Mouse (Mus musculus): Measurements from ENCODE around the gene Slc30a1. TPM values are rescaled to one million over a fixed set of nuclear protein-coding genes. Genes with fewer than 3 reads are reported as not detected.

The Slc30a1 gene
- polyA plus RNA-seq, 1 experiment: 22.9 TPM

- DNase-seq (ENCODE audit: extremely low spot score in 1 of 2, low spot score in 1 of 2): no peak
These were observed 11.7 kb upstream of the Slc30a1 start for GRCm38 (mm10) chr1:191894857-191895256.

GRCm38 (mm10) chr1:191896806-191897552 is 9.6 kb upstream of the Slc30a1 start:
- no peak for DNase-seq (ENCODE audit: extremely low spot score in 1 of 2, low spot score in 1 of 2)

- no peak for DNase-seq (ENCODE audit: extremely low spot score in 1 of 2, low spot score in 1 of 2)
These were observed 682 bp upstream of the Slc30a1 start for GRCm38 (mm10) chr1:191905637-191906533.

- peak; percentile 38 to 82 for DNase-seq (ENCODE audit: extremely low spot score in 1 of 2, low spot score in 1 of 2)
These were observed 854 bp downstream of the Slc30a1 start for GRCm38 (mm10) chr1:191907431-191907810.

- no peak for DNase-seq (ENCODE audit: extremely low spot score in 1 of 2, low spot score in 1 of 2)
These were observed 2.3 kb downstream of the Slc30a1 start for GRCm38 (mm10) chr1:191908906-191909305.

- no peak for DNase-seq (ENCODE audit: extremely low spot score in 1 of 2, low spot score in 1 of 2)
These were observed 2.7 kb downstream of the Slc30a1 start for GRCm38 (mm10) chr1:191909316-191909715.

GRCm38 (mm10) chr1:191910646-191911045 is 4.1 kb downstream of the Slc30a1 start:
- DNase-seq (ENCODE audit: extremely low spot score in 1 of 2, low spot score in 1 of 2): no peak

- DNase-seq (ENCODE audit: extremely low spot score in 1 of 2, low spot score in 1 of 2): no peak
These were observed 4.6 kb downstream of the Slc30a1 start for GRCm38 (mm10) chr1:191911067-191911668.

- no peak for DNase-seq (ENCODE audit: extremely low spot score in 1 of 2, low spot score in 1 of 2)
These were observed 8.1 kb downstream of the Slc30a1 start for GRCm38 (mm10) chr1:191914647-191915046.

GRCm38 (mm10) chr1:191915586-191915985 is 9.0 kb downstream of the Slc30a1 start:
- DNase-seq (ENCODE audit: extremely low spot score in 1 of 2, low spot score in 1 of 2): no peak

GRCm38 (mm10) chr1:191916876-191917275 is 10.3 kb downstream of the Slc30a1 start:
- DNase-seq (ENCODE audit: extremely low spot score in 1 of 2, low spot score in 1 of 2): no peak

GRCm38 (mm10) chr1:191919336-191919735 is 12.8 kb downstream of the Slc30a1 start:
- no peak for DNase-seq (ENCODE audit: extremely low spot score in 1 of 2, low spot score in 1 of 2)

GRCm38 (mm10) chr1:191921701-191922100 is 15.1 kb downstream of the Slc30a1 start:
- DNase-seq (ENCODE audit: extremely low spot score in 1 of 2, low spot score in 1 of 2): no peak

GRCm38 (mm10) chr1:191925496-191925895 is 18.9 kb downstream of the Slc30a1 start:
- DNase-seq (ENCODE audit: extremely low spot score in 1 of 2, low spot score in 1 of 2): no peak

GRCm38 (mm10) chr1:191926681-191927080 is 20.1 kb downstream of the Slc30a1 start:
- DNase-seq (ENCODE audit: extremely low spot score in 1 of 2, low spot score in 1 of 2): no peak

GRCm38 (mm10) chr1:191928345-191928744 is 21.8 kb downstream of the Slc30a1 start:
- DNase-seq (ENCODE audit: extremely low spot score in 1 of 2, low spot score in 1 of 2): no peak

GRCm38 (mm10) chr1:191929065-191929464 is 22.5 kb downstream of the Slc30a1 start:
- no peak for DNase-seq (ENCODE audit: extremely low spot score in 1 of 2, low spot score in 1 of 2)

- DNase-seq (ENCODE audit: extremely low spot score in 1 of 2, low spot score in 1 of 2): no peak
These were observed 23.4 kb downstream of the Slc30a1 start for GRCm38 (mm10) chr1:191929897-191930524.

GRCm38 (mm10) chr1:191930525-191931105 is 24.0 kb downstream of the Slc30a1 start:
- no peak for DNase-seq (ENCODE audit: extremely low spot score in 1 of 2, low spot score in 1 of 2)

- DNase-seq (ENCODE audit: extremely low spot score in 1 of 2, low spot score in 1 of 2): no peak
These were observed 25.9 kb downstream of the Slc30a1 start for GRCm38 (mm10) chr1:191932286-191932985.

Data from frontal cortex, adult 2 months (tissue).